ENCODE assay signal across 8 mouse cellular contexts in the genomic region with DNA sequence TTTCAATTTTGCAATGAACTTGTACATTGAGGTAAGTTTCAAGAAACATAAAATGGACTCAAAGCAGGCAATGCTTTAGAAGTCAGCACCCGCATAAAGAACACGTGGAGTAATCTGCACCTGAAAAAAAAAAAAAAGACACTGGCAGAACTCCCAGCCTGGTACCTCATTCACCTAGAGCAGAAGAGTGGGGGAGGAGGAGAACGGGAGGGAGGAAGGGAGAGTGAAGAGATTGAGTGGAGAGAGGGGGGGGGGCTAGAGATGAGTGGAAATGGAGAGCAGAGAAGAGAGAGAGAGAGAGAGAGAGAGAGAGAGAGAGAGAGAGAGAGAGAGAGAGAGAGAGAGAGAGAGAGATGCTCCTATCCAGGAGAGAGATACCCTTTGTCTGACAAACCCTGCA. TPM values are rescaled to one million over a fixed set of nuclear protein-coding genes. Genes with fewer than 3 reads are reported as not detected.
DNase-seq lines count a peak whose midpoint lies in the region; ATAC-seq and TF ChIP-seq lines count a peak whose summit lies in the region.

No protein-coding gene starts in this region.

- peaks cover 21% of the 10 kb centered on the region for H3K4me1 ChIP-seq in E14TG2a.4 (replicated peaks; ENCODE audit: low read depth, low read length)
- H3K4me1 ChIP-seq in forebrain, postnatal 0 days (ENCODE audit: insufficient read depth), result peaks cover 6% of the 10 kb centered on the region; the same call in 1 of the 2 replicates
- peaks cover 14% of the 10 kb centered on the region for H3K4me1 ChIP-seq in midbrain, embryonic 11.5 days (ENCODE audit: control insufficient read depth, insufficient read depth, low read length)

- no peaks in the 10 kb centered on the region; the same call in 1 of the 2 replicates for H3K9me3 ChIP-seq in E14TG2a.4 (ENCODE audit: low read length)
- H3K9me3 ChIP-seq in forebrain, postnatal 0 days (ENCODE audit: low read length), result no peaks in the 10 kb centered on the region
- H3K9me3 ChIP-seq in midbrain, embryonic 11.5 days (ENCODE audit: control insufficient read depth, low read length), result no peaks in the 10 kb centered on the region

- 5% methylated on average over 3 of the region's 3 CpGs for WGBS in forebrain, postnatal 0 days
- 4% methylated on average over 3 of the region's 3 CpGs for WGBS in midbrain, embryonic 11.5 days

- H3K27me3 ChIP-seq in E14TG2a.4 (ENCODE audit: insufficient read depth, low read length), result peaks cover 43% of the 10 kb centered on the region
- no peaks in the 10 kb centered on the region for H3K27me3 ChIP-seq in forebrain, postnatal 0 days (ENCODE audit: insufficient read depth, low read length)
- no peaks in the 10 kb centered on the region for H3K27me3 ChIP-seq in midbrain, embryonic 11.5 days (ENCODE audit: control insufficient read depth, insufficient read depth, low read length)

- peak overlapping the region; percentile 98 for H3K27ac ChIP-seq in forebrain, postnatal 0 days (ENCODE audit: low read depth, low read length)
- H3K27ac ChIP-seq in midbrain, embryonic 11.5 days (ENCODE audit: low read depth, low read length), result peak overlapping the region; percentile 94

- H3K36me3 ChIP-seq in E14TG2a.4 (ENCODE audit: insufficient read depth, low read length), result no peaks in the 10 kb centered on the region
- no peaks in the 10 kb centered on the region for H3K36me3 ChIP-seq in forebrain, postnatal 0 days (ENCODE audit: insufficient read depth)
- H3K36me3 ChIP-seq in midbrain, embryonic 11.5 days (ENCODE audit: control insufficient read depth, insufficient read depth, low read length), result no peaks in the 10 kb centered on the region

- H3K9ac ChIP-seq in forebrain, postnatal 0 days, result peak overlapping the region; percentile 96
- H3K9ac ChIP-seq in midbrain, embryonic 11.5 days (ENCODE audit: low read length), result peak overlapping the region; percentile 82

- peak; percentile 4; the same call in 1 of the 2 replicates for ATAC-seq in frontal cortex, adult (ENCODE audit: low TSS enrichment)
- ATAC-seq in forebrain, postnatal 0 days, result peak; percentile 19
- ATAC-seq in midbrain, embryonic 11.5 days (ENCODE audit: low FRiP score), result peak; percentile 22

- intact Hi-C loops in gastrocnemius, postnatal 14 days (cut with DNase I; ENCODE audit: low total_unique reads), result no loop called here

- peak overlapping the region; percentile 79 for H3K4me3 ChIP-seq in E14TG2a.4 (replicated peaks; ENCODE audit: low read length)
- H3K4me3 ChIP-seq in forebrain, postnatal 0 days (ENCODE audit: low read depth, low read length), result peak overlapping the region; percentile 89
- H3K4me3 ChIP-seq in midbrain, embryonic 11.5 days (ENCODE audit: low read depth, low read length), result peak overlapping the region; percentile 71

- DNase-seq in frontal cortex, adult 2 months (ENCODE audit: extremely low spot score in 1 of 2, low spot score in 1 of 2), result no peak
- DNase-seq in forebrain, postnatal 0 days, result no peak
- no peak for DNase-seq in midbrain, embryonic 11.5 days (ENCODE audit: low spot score, missing footprints)
- no peak for DNase-seq in thymus, adult 18-20 months
- no peak for DNase-seq in adrenal gland, postnatal 14 days
- no peak for DNase-seq in gastrocnemius, postnatal 14 days

- TF ChIP-seq CTCF in E14TG2a.4 (conservative IDR thresholded peaks at IDR 0.05; ENCODE audit: low read length), result no peak
- no peak for TF ChIP-seq CTCF in forebrain, postnatal 0 days (IDR thresholded peaks at IDR 0.05; ENCODE audit: low read depth)

- H3K4me2 ChIP-seq in forebrain, postnatal 0 days (ENCODE audit: low read depth), result peak overlapping the region; percentile 66
- H3K4me2 ChIP-seq in midbrain, embryonic 11.5 days, result peak overlapping the region; percentile 98

RNA-seq across cellular contexts. Expression of gene Adgrl3, which starts 0.8 kb away (rescaled TPM):
- 45.7 and 64.4 TPM in 2 replicates for polyA plus RNA-seq in frontal cortex, adult 2 months (2012; rRNA removed)
- 127 and 174 TPM in 2 replicates for total RNA-seq in forebrain, postnatal 0 days (2014; rRNA removed)
- 22.5 and 39.2 TPM in 2 replicates for polyA plus RNA-seq in forebrain, postnatal 0 days (2015; fragmentation: Nextera tagmentation; extraction: Ambion mirVana)
- polyA plus RNA-seq in midbrain, embryonic 11.5 days (2014; fragmentation: Nextera tagmentation; extraction: Ambion mirVana), result 18.9 and 24.3 TPM in 2 replicates
- 6.0 and 10.9 TPM in 2 replicates for total RNA-seq in adrenal gland, postnatal 14 days (2021)
- 1 to 10 TPM; 4.0 to 4.1 TPM for total RNA-seq in gastrocnemius, postnatal 14 days (2021)

Comparison
In these comparisons a context has a peak if more than half of its experiments do, and no peak if none do; other contexts are left out.
1. RNA of gene Adgrl3, which starts 0.8 kb away (total RNA-seq): 127 to 174 TPM in forebrain, postnatal 0 days; 6.0 to 10.9 TPM in adrenal gland, postnatal 14 days and 4.0 to 4.1 TPM in gastrocnemius, postnatal 14 days; every median in the first group is over 10 times any median in the second.
2. Peak in every context shown above with its lines, with median percentiles within 50 percentile points of each other: ATAC-seq and H3K4me3 ChIP-seq.